Mouse (Mus musculus) limb, embryonic 15.5 days (tissue): ENCODE results near the gene Hs6st3. TPM values are rescaled to one million over a fixed set of nuclear protein-coding genes. Genes with fewer than 3 reads are reported as not detected.
A peak's percentile ranks its signal among the peaks of the same experiment; 100 is the strongest.

Source experiments
- ATAC-seq: fragments of 200-750 bp; cut with Nextera tagmentation; 2 replicates; pipeline ENCODE4 v1.8.0; 2017; ENCODE audit warnings: low read depth, moderate TSS enrichment; ENCODE audit not compliant: insufficient number of reproducible peaks, low FRiP score, low TSS enrichment
- H3K27ac ChIP-seq: fragments of 300-500 bp; sonication (generic); 2 replicates; pipeline ENCODE4 v1.5.1; 2015; ENCODE audit warnings: moderate library complexity, mild to moderate bottlenecking, inconsistent platforms
- H3K27me3 ChIP-seq: fragments of 300-500 bp; sonication (generic); 2 replicates; pipeline ENCODE4 v1.6.1; 2015; ENCODE audit warnings: inconsistent platforms
- H3K36me3 ChIP-seq: fragments of 300-500 bp; sonication (generic); 2 replicates; pipeline ENCODE4 v1.6.1; 2015; ENCODE audit warnings: inconsistent platforms
- H3K4me1 ChIP-seq: fragments of 300-500 bp; sonication (generic); 2 replicates; pipeline ENCODE4 v1.6.1; 2015; ENCODE audit warnings: inconsistent platforms
- H3K4me2 ChIP-seq: fragments of 300-500 bp; sonication (generic); 2 replicates; pipeline ENCODE4 v1.6.1; 2015; ENCODE audit warnings: mild to moderate bottlenecking, inconsistent platforms
- H3K4me3 ChIP-seq: fragments of 300-500 bp; sonication (generic); 2 replicates; pipeline ENCODE4 v1.5.1; 2015; ENCODE audit warnings: mild to moderate bottlenecking, inconsistent platforms
- H3K9ac ChIP-seq: fragments of 300-500 bp; sonication (generic); 2 replicates; pipeline ENCODE4 v1.6.1; 2015; ENCODE audit warnings: inconsistent platforms
- H3K9me3 ChIP-seq: fragments of 300-500 bp; sonication (generic); 2 replicates; pipeline ENCODE4 v1.6.1; 2016; ENCODE audit warnings: inconsistent platforms
- WGBS: fragments of 180-500 bp; shearing (Covaris S2); methylation state at CpG from one replicate; pipeline ENCODE4 v1.1.7; 2015; 5-methylcytosine and 5-hydroxymethylcytosine counted together
- polyA plus RNA-seq: library from polyadenylated mRNA; unstranded; fragments of >200 nt; fragmentation: Nextera tagmentation; extraction: Ambion mirVana; gene quantifications from 2 replicates; pipeline ENCODE4 v1.2.1, GENCODE M21; 2015

The Hs6st3 gene
- polyA plus RNA-seq, 1 experiment from 2014 or later, result 0.24 TPM

DNA sequence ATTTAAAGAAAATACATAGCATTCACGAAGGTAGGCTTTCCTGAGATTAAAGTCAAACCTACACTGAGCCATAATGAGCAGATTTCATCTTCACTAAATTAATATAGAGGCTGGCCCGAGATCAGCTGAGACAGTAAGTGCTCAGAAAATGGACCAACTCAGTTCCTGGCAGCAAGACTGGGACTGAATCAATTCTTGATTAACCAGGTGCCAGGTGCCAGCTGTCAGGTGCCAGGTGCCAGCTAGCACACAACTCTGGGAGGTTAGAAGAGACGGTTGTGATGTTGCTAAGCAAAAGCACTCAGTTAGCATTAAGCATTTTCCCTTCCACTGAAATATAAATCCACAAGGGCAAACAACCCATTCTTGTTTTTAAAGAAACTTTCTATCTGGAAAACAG is 638.1 kb downstream of the Hs6st3 start:
- no peaks in the 10 kb centered on the region for H3K9me3 ChIP-seq
- no peak overlapping the region for H3K4me3 ChIP-seq
- no peak overlapping the region for H3K4me2 ChIP-seq
- H3K9ac ChIP-seq, result no peak overlapping the region
- ATAC-seq, result no peak
- no peaks in the 10 kb centered on the region for H3K27me3 ChIP-seq
- H3K4me1 ChIP-seq, result no peaks in the 10 kb centered on the region
- H3K27ac ChIP-seq, result no peak overlapping the region
- WGBS, result 73% methylated on average over 3 of the region's 3 CpGs
- H3K36me3 ChIP-seq, result no peaks in the 10 kb centered on the region

DNA sequence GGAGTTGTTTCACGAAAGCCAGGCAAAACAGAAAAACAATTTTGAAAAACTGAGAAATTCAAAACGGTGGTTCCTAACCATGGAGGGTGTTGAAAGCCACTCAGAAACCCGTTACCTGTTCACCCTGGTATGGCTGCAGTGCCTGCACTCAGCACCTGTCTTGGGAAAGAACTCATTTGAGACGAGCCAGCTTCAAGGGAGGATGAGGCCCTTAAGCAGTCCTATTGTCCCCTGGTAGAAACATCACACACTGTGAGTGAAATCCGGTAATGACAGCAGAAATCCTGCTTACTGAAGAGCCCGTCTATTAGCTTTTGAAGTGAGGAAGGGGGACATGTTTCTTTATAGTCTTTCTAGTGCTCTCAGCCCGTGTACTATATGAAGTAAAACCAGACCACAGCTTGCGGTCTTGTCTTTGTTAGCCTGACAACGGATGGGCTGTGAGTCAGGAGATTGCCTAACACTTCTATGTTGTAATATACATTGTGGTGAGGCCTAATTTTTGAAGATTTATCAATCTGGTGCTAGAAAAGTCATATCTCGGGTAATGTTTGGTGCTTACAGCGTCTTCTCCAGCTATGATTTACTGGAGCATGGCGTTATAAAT is 641.9 kb downstream of the Hs6st3 start:
- WGBS, result 74% methylated on average over 12 of the region's 12 CpGs
- no peaks in the 10 kb centered on the region for H3K27me3 ChIP-seq
- H3K4me2 ChIP-seq, result no peak overlapping the region
- H3K9ac ChIP-seq, result no peak overlapping the region
- no peak overlapping the region for H3K4me3 ChIP-seq
- H3K9me3 ChIP-seq, result no peaks in the 10 kb centered on the region
- H3K36me3 ChIP-seq, result no peaks in the 10 kb centered on the region
- no peak overlapping the region for H3K27ac ChIP-seq
- ATAC-seq, result no peak
- H3K4me1 ChIP-seq, result no peaks in the 10 kb centered on the region

- Histone ChIP-seq H3K27ac (no peak overlapping the region), H3K9me3 (no peaks in the 10 kb centered on the region), H3K4me1 (no peaks in the 10 kb centered on the region), H3K4me3 (no peak overlapping the region), H3K9ac (no peak overlapping the region), H3K27me3 (no peaks in the 10 kb centered on the region), H3K36me3 (no peaks in the 10 kb centered on the region), H3K4me2 (no peak overlapping the region)
- ATAC-seq, result no peak
- WGBS, result 82% methylated on average over 1 of the region's 1 CpGs
Measured at GRCm38 (mm10) chr14:119781111-119781510, 643.0 kb downstream of the Hs6st3 start.

DNA sequence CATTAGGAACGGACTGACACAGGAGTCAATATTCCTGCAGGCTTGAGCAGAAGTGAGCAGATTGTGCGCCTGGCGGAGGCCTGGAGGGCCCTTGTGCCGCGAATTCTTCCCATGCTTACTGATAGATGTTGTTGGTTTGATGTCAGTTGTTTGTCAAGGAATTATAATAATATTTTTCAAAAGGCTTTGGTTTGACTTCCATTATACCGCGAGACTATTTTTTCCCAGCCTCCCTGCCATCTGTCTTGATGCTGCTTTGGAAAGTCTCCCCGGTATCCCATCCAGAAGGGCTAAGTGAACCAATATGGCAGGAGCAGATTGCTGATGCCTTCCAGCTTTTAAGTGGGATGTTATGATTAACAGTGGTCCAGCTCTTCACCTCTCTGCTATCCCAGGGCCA is 651.3 kb downstream of the Hs6st3 start:
- Histone ChIP-seq H3K4me1 (no peaks in the 10 kb centered on the region), H3K4me3 (no peak overlapping the region), H3K36me3 (no peaks in the 10 kb centered on the region), H3K9ac (no peak overlapping the region), H3K27ac (no peak overlapping the region), H3K27me3 (no peaks in the 10 kb centered on the region), H3K9me3 (no peaks in the 10 kb centered on the region), H3K4me2 (no peak overlapping the region)
- WGBS, result 94% methylated on average over 8 of the region's 8 CpGs
- no peak for ATAC-seq

DNA sequence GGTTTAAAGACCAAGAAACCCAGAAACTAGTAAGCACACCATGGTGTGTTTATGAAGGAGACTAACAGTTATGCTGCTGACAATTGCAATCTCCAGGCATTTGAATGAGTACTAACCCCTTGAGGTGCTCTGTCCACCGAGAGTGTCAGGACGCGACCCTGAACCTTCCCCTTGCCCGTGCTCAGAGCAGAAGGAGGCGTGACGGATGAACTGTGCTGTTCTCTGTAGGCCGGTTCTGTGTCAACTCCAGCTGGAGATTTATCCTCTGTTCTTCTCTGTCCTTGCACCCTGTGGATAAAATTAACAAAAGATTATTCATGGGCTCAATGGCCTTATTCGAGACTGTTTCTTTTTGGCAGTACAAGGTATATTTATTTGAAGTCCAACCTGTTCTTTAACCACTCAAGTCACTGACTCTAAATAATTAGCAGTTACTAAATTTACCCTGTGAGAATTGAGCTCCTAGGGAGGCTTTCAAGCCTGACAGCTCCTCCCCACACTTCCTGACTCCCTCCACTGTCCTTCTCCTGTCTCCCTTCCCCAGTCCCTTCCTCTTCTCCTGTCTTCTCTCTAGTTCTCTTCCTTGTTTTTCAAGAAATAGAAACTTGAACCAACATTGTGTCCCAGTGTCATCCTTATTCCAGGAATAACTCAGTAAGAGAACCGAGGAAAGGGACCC is 659.2 kb downstream of the Hs6st3 start:
- no peak overlapping the region for H3K27ac ChIP-seq
- ATAC-seq, result no peak
- no peak overlapping the region for H3K9ac ChIP-seq
- WGBS, result 54% methylated on average over 9 of the region's 9 CpGs
- no peaks in the 10 kb centered on the region for H3K9me3 ChIP-seq
- H3K27me3 ChIP-seq, result no peaks in the 10 kb centered on the region
- no peaks in the 10 kb centered on the region for H3K4me1 ChIP-seq
- H3K4me3 ChIP-seq, result no peak overlapping the region
- no peak overlapping the region for H3K4me2 ChIP-seq
- H3K36me3 ChIP-seq, result no peaks in the 10 kb centered on the region

DNA sequence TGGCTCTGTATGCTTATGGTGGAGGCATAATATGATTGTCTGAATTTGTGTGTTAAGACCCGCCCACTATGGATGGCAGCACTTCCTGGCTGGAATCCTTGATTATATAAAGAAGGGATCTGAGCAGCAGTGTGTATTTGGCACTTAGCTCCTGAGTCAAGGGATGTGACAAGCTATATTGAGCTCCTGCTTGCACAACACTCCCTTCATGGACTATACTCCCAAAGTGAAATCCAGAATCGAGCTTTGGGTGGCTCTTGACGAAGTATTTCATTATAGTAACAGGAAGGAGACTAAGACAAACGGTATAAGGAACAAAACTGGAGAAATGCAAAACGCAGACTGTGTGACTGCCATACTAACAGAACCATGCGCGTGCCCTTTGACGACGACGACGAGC is 660.4 kb downstream of the Hs6st3 start:
- no peak overlapping the region for H3K4me3 ChIP-seq
- 82% methylated on average over 11 of the region's 11 CpGs for WGBS
- ATAC-seq, result no peak

GRCm38 (mm10) chr14:119800856-119801255 is 662.7 kb downstream of the Hs6st3 start:
- no peaks in the 10 kb centered on the region for H3K27me3 ChIP-seq

More for the DNA sequence above, 660.4 kb downstream of the Hs6st3 start:
- Histone ChIP-seq H3K27ac (no peak overlapping the region), H3K36me3 (no peaks in the 10 kb centered on the region), H3K9ac (no peak overlapping the region), H3K27me3 (no peaks in the 10 kb centered on the region), H3K4me2 (no peak overlapping the region), H3K4me1 (no peaks in the 10 kb centered on the region), H3K9me3 (no peaks in the 10 kb centered on the region)

GRCm38 (mm10) chr14:119813898-119814297 is 675.8 kb downstream of the Hs6st3 start:
- Histone ChIP-seq H3K4me1 (no peaks in the 10 kb centered on the region), H3K4me2 (no peak overlapping the region), H3K9ac (no peak overlapping the region), H3K4me3 (no peak overlapping the region), H3K27ac (no peak overlapping the region), H3K9me3 (no peaks in the 10 kb centered on the region), H3K27me3 (no peaks in the 10 kb centered on the region), H3K36me3 (no peaks in the 10 kb centered on the region)
- 74% methylated on average over 4 of the region's 4 CpGs for WGBS
- no peak for ATAC-seq

More at GRCm38 (mm10) chr14:119800856-119801255, 662.7 kb downstream of the Hs6st3 start:
- Histone ChIP-seq H3K9me3 (no peaks in the 10 kb centered on the region), H3K4me3 (no peak overlapping the region), H3K4me1 (no peaks in the 10 kb centered on the region), H3K4me2 (no peak overlapping the region), H3K9ac (no peak overlapping the region), H3K27ac (no peak overlapping the region), H3K36me3 (no peaks in the 10 kb centered on the region)
- WGBS, result 46% methylated on average over 11 of the region's 11 CpGs
- ATAC-seq, result no peak

GRCm38 (mm10) chr14:119815616-119816015 is 677.5 kb downstream of the Hs6st3 start:
- no peak for ATAC-seq
- H3K4me1 ChIP-seq, result no peaks in the 10 kb centered on the region
- H3K9ac ChIP-seq, result no peak overlapping the region
- H3K27me3 ChIP-seq, result no peaks in the 10 kb centered on the region
- H3K4me2 ChIP-seq, result no peak overlapping the region
- no peaks in the 10 kb centered on the region for H3K9me3 ChIP-seq
- no peak overlapping the region for H3K27ac ChIP-seq
- WGBS, result 72% methylated on average over 5 of the region's 5 CpGs
- no peak overlapping the region for H3K4me3 ChIP-seq
- H3K36me3 ChIP-seq, result no peaks in the 10 kb centered on the region

- H3K4me1 ChIP-seq, result no peaks in the 10 kb centered on the region
- 42% methylated on average over 6 of the region's 6 CpGs for WGBS
- H3K9ac ChIP-seq, result no peak overlapping the region
- H3K27ac ChIP-seq, result no peak overlapping the region
- H3K4me3 ChIP-seq, result no peak overlapping the region
- no peaks in the 10 kb centered on the region for H3K9me3 ChIP-seq
- H3K36me3 ChIP-seq, result no peaks in the 10 kb centered on the region
- no peak for ATAC-seq
- H3K4me2 ChIP-seq, result no peak overlapping the region
- H3K27me3 ChIP-seq, result no peaks in the 10 kb centered on the region
Measured at GRCm38 (mm10) chr14:119820562-119820961, 682.4 kb downstream of the Hs6st3 start.

GRCm38 (mm10) chr14:119831165-119832011 is 693.2 kb downstream of the Hs6st3 start:
- Histone ChIP-seq H3K9me3 (no peaks in the 10 kb centered on the region), H3K27me3 (no peaks in the 10 kb centered on the region), H3K4me3 (peak overlapping the region; percentile 8; the same call in 1 of the 2 replicates), H3K4me2 (peak overlapping the region; percentile 32), H3K9ac (no peak overlapping the region), H3K4me1 (peaks cover 9% of the 10 kb centered on the region; the same call in 1 of the 2 replicates), H3K27ac (no peak overlapping the region), H3K36me3 (no peaks in the 10 kb centered on the region)
- no peak for ATAC-seq
- WGBS, result 27% methylated on average over 19 of the region's 19 CpGs

- H3K9ac ChIP-seq, result no peak overlapping the region
- H3K36me3 ChIP-seq, result no peaks in the 10 kb centered on the region
- H3K9me3 ChIP-seq, result no peaks in the 10 kb centered on the region
- no peak for ATAC-seq
- no peaks in the 10 kb centered on the region for H3K27me3 ChIP-seq
- H3K27ac ChIP-seq, result no peak overlapping the region
- peak overlapping the region; percentile 32; the same call in 1 of the 2 replicates for H3K4me2 ChIP-seq
- H3K4me1 ChIP-seq, result peaks cover 9% of the 10 kb centered on the region; the same call in 1 of the 2 replicates
- H3K4me3 ChIP-seq, result 0 out of 2 replicates have a peak overlapping the region, but pooled peaks have one; percentile 8
- 47% methylated on average over 7 of the region's 7 CpGs for WGBS
Measured at GRCm38 (mm10) chr14:119832012-119832325, 693.8 kb downstream of the Hs6st3 start.
